Mouse (Mus musculus) liver, embryonic 14.5 days (tissue): ENCODE measurements around the gene Iqschfp. TPM values are rescaled to one million over a fixed set of nuclear protein-coding genes. Genes with fewer than 3 reads are reported as not detected.

Experiments used
- ATAC-seq: fragments of 200-750 bp; cut with Nextera tagmentation; 2 replicates; pipeline ENCODE4 v1.8.0; 2017; ENCODE audit warnings: moderate number of reproducible peaks, mild to moderate bottlenecking, moderate library complexity; ENCODE audit not compliant: insufficient read depth
- DNase-seq, 3 experiments: peaks; one replicate each; pipeline ENCODE4 v3.0.0-alpha.2; 2012 to 2013; ENCODE audit warnings: low read depth in 3 of 3, low spot score in 3 of 3
- H3K27ac ChIP-seq: fragments of 300-500 bp; sonication (generic); 2 replicates; pipeline ENCODE4 v1.5.1; 2014; ENCODE audit warnings: moderate library complexity, mild to moderate bottlenecking, control low read depth, inconsistent platforms
- H3K27me3 ChIP-seq: fragments of 300-500 bp; sonication (generic); 2 replicates; pipeline ENCODE4 v1.6.1; 2014; ENCODE audit warnings: mild to moderate bottlenecking, low read length, moderate library complexity; ENCODE audit not compliant: control insufficient read depth, insufficient read depth
- H3K36me3 ChIP-seq: fragments of 300-500 bp; sonication (generic); replicated peaks from 2 replicates; pipeline ENCODE4 v1.6.1; 2014; ENCODE audit warnings: low read depth; ENCODE audit not compliant: control insufficient read depth, insufficient read depth
- H3K4me1 ChIP-seq, 2 experiments: fragments of 200-500 bp in 1 of 2; fragments of 300-500 bp in 1 of 2; sonication (generic) in 1 of 2; replicated peaks; 2 replicates each; pipeline ENCODE4 v1.6.1; 2012 to 2014; ENCODE audit warnings: antibody characterized with exemption in 1 of 2, inconsistent platforms in 1 of 2, low read length in 1 of 2; ENCODE audit not compliant: control insufficient read depth in 2 of 2, insufficient read depth in 2 of 2
- H3K4me2 ChIP-seq: fragments of 300-500 bp; sonication (generic); 2 replicates; pipeline ENCODE4 v1.6.1; 2014; ENCODE audit warnings: low read depth, mild to moderate bottlenecking, control low read depth, moderate library complexity
- H3K4me3 ChIP-seq, 2 experiments: fragments of 200-500 bp in 1 of 2; fragments of 300-500 bp in 1 of 2; sonication (generic) in 1 of 2; 2 replicates each; pipeline ENCODE4 v1.5.1; 2012 to 2014; ENCODE audit warnings: low read depth in 2 of 2, low read length in 2 of 2, mild to moderate bottlenecking in 2 of 2, control low read depth in 1 of 2, inconsistent platforms in 1 of 2, moderate library complexity in 1 of 2; ENCODE audit not compliant: insufficient read depth in 1 of 2
- H3K9ac ChIP-seq: fragments of 300-500 bp; sonication (generic); replicated peaks from 2 replicates; pipeline ENCODE4 v1.6.1; 2014; ENCODE audit warnings: mild to moderate bottlenecking, control low read depth, moderate library complexity
- H3K9me3 ChIP-seq: fragments of 300-500 bp; sonication (generic); 2 replicates; pipeline ENCODE4 v1.6.1; 2016; ENCODE audit warnings: low read length, mixed read lengths; ENCODE audit not compliant: control insufficient read depth
- CTCF ChIP-seq: IDR thresholded peaks from 2 replicates; pipeline ENCODE4 v1.5.1; 2016; ENCODE audit warnings: antibody characterized with exemption, low read depth, control low read depth
- EP300 ChIP-seq: IDR thresholded peaks from 2 replicates; pipeline ENCODE4 v1.6.1; 2016; ENCODE audit warnings: antibody characterized with exemption, low read depth
- WGBS: fragments of 180-500 bp; shearing (Covaris S2); extraction: QIAGEN DNeasy Blood & Tissue Kit; methylation state at CpG from one replicate; pipeline ENCODE4 v1.1.7; 2014; ENCODE audit not compliant: insufficient replicate concordance; 5-methylcytosine and 5-hydroxymethylcytosine counted together
- polyA plus RNA-seq, 2 experiments: library from polyadenylated mRNA; depleted of rRNA in 1 of 2; stranded (reverse) in 1 of 2; unstranded in 1 of 2; fragments of >200 nt; fragmentation: Nextera tagmentation in 1 of 2; extraction: Ambion mirVana in 1 of 2; gene quantifications; 2 replicates each; pipeline versions ENCODE4 v1.2.1 to v1.2.3; 2012 to 2014

The Iqschfp gene
- polyA plus RNA-seq, 2 experiments, result not detected

DNA sequence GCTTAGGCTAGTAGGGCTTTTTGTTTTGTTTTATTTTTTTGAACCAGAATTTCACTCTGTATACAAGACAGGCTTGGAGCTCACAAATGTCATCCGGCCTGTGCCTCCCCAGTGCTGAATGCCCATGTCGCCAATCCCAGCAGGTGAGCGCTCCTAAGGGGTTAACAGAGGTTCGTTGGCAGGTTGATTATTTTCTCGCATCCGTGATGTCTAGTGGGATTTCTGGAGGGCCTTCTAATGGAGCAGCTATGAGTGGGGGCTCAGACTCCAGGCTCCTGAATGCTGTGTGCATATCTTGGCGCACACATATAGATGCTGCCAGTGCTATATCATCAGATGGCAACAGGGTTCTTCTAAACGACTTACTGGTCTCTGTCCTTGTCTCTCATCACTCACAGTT lies 682.5 kb downstream of the Iqschfp start:
- 66% methylated on average over 8 of the region's 8 CpGs for WGBS
- H3K4me1 ChIP-seq, result no peaks in the 10 kb centered on the region
- H3K9ac ChIP-seq, result no peak overlapping the region
- DNase-seq (no peak), ATAC-seq (no peak)
- H3K4me2 ChIP-seq, result no peak overlapping the region
- no peaks in the 10 kb centered on the region for H3K9me3 ChIP-seq
- H3K27me3 ChIP-seq, result no peaks in the 10 kb centered on the region
- TF ChIP-seq EP300, result no peak
- TF ChIP-seq CTCF, result no peak
- H3K36me3 ChIP-seq, result no peaks in the 10 kb centered on the region
- no peak overlapping the region for H3K27ac ChIP-seq
- H3K4me3 ChIP-seq, result no peak overlapping the region

- no peak for TF ChIP-seq CTCF
- TF ChIP-seq EP300, result no peak
- Histone ChIP-seq H3K9ac (no peak overlapping the region), H3K4me1 (no peaks in the 10 kb centered on the region), H3K27ac (no peak overlapping the region), H3K4me2 (no peak overlapping the region), H3K36me3 (no peaks in the 10 kb centered on the region), H3K9me3 (no peaks in the 10 kb centered on the region), H3K4me3 (no peak overlapping the region), H3K27me3 (no peaks in the 10 kb centered on the region)
- 68% methylated on average over 10 of the region's 10 CpGs for WGBS
- ATAC-seq (no peak), DNase-seq (no peak)
These were observed 683.8 kb downstream of the Iqschfp start for GRCm38 (mm10) chr3:68575636-68576340.

DNA sequence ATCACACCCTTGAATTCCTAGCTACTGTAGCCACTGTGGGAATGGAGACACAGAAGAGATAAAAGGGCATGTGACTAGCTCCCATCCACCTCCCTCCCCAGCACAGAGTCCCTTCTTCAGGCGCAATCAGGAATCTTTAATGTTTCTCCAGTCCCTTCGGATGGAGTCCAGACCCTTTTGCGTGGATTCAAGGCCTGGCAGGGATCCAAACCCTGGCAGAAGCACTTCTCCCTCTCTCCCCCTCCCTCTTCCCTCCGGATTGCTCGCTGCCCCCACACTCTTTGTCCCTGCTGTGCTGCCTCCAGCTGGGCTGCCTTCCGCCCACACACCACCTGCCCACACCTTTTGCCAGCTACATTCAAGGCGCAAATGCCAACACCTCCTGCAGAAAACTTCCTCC lies 684.4 kb downstream of the Iqschfp start:
- no peak for ATAC-seq

GRCm38 (mm10) chr3:68576948-68577347 lies 684.9 kb downstream of the Iqschfp start:
- ATAC-seq, result no peak
- no peaks in the 10 kb centered on the region for H3K27me3 ChIP-seq
- H3K27ac ChIP-seq, result no peak overlapping the region
- WGBS, result 49% methylated on average over 5 of the region's 5 CpGs
- no peak overlapping the region for H3K4me2 ChIP-seq
- TF ChIP-seq EP300, result no peak
- no peak for TF ChIP-seq CTCF
- DNase-seq, result no peak
- H3K4me3 ChIP-seq, result no peak overlapping the region
- no peaks in the 10 kb centered on the region for H3K9me3 ChIP-seq
- H3K9ac ChIP-seq, result no peak overlapping the region
- H3K4me1 ChIP-seq, result no peaks in the 10 kb centered on the region
- no peaks in the 10 kb centered on the region for H3K36me3 ChIP-seq

More for the DNA sequence above, 684.4 kb downstream of the Iqschfp start:
- H3K4me3 ChIP-seq, result no peak overlapping the region
- H3K27me3 ChIP-seq, result no peaks in the 10 kb centered on the region
- no peaks in the 10 kb centered on the region for H3K4me1 ChIP-seq
- TF ChIP-seq CTCF (no peak), EP300 (no peak)
- H3K9ac ChIP-seq, result no peak overlapping the region
- no peak overlapping the region for H3K27ac ChIP-seq
- no peak for DNase-seq
- 57% methylated on average over 7 of the region's 7 CpGs for WGBS
- H3K4me2 ChIP-seq, result no peak overlapping the region
- no peaks in the 10 kb centered on the region for H3K9me3 ChIP-seq
- H3K36me3 ChIP-seq, result no peaks in the 10 kb centered on the region

- TF ChIP-seq EP300 (no peak), CTCF (no peak; the same call in 1 of the 2 replicates)
- H3K4me2 ChIP-seq, result no peak overlapping the region
- H3K4me3 ChIP-seq, result no peak overlapping the region
These were observed 689.6 kb downstream of the Iqschfp start for GRCm38 (mm10) chr3:68581591-68581990.

More at GRCm38 (mm10) chr3:68581591-68581990, 689.6 kb downstream of the Iqschfp start:
- no peak overlapping the region for H3K9ac ChIP-seq
- WGBS, result 69% methylated on average over 13 of the region's 13 CpGs
- DNase-seq (no peak), ATAC-seq (no peak)
- peaks cover 0 to 3% of the 10 kb centered on the region in 2 experiments; a peak in 2 of 4 replicates for H3K4me1 ChIP-seq
- no peak overlapping the region for H3K27ac ChIP-seq
- no peaks in the 10 kb centered on the region for H3K36me3 ChIP-seq
- no peaks in the 10 kb centered on the region for H3K27me3 ChIP-seq
- no peaks in the 10 kb centered on the region for H3K9me3 ChIP-seq
